Mouse (Mus musculus) thymus, adult 2 months (tissue): ENCODE measurements around the gene Prim2.

ENCODE experiments used
- CTCF ChIP-seq: fragments of 200-500 bp; IDR thresholded peaks from 2 replicates; pipeline ENCODE4 v1.5.1; 2012; ENCODE audit warnings: mild to moderate bottlenecking, control low read depth, low read length, moderate library complexity, borderline replicate concordance; ENCODE audit not compliant: control insufficient read depth, poor library complexity, insufficient read depth; ENCODE audit errors: extremely low read depth
- POLR2A ChIP-seq: fragments of 200-500 bp; IDR thresholded peaks from 2 replicates; pipeline ENCODE4 v1.6.1; 2012; ENCODE audit warnings: mild to moderate bottlenecking, low read length, control low read depth, moderate library complexity; ENCODE audit not compliant: control insufficient read depth, poor library complexity, insufficient read depth; ENCODE audit errors: extremely low read depth

DNA sequence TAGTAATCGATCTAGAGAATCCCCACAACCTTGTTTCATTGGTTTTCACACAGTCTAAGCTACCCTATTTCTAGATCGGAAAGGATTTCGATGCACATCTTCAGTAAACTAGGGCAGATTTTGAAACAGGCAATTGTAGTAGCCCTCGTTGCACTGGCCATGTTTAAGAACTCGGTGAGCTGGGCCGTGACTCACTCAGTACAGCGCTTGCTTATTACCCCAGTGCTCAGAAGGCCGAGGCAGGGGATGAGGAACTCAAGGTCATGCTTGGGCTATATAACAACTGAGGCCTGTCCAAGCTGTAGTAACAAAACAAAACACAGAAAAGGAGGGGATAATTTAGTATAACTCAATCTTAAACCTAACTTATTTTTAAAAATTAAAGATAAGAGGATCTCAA, 208.9 kb downstream of the Prim2 start:
- TF ChIP-seq CTCF (no peak), POLR2A (no peak)
